Mouse (Mus musculus) neural tube, embryonic 15.5 days (tissue): ENCODE data around the gene Slc16a9. TPM values are rescaled to one million over a fixed set of nuclear protein-coding genes. Genes with fewer than 3 reads are reported as not detected.

Experiments used
- ATAC-seq: fragments of 200-750 bp; cut with Nextera tagmentation; 2 replicates; pipeline ENCODE4 v1.8.0; 2017; ENCODE audit warnings: mild to moderate bottlenecking, moderate TSS enrichment, moderate library complexity; ENCODE audit not compliant: low FRiP score
- H3K27ac ChIP-seq: fragments of 300-500 bp; sonication (generic); replicated peaks from 2 replicates; pipeline ENCODE4 v1.5.1; 2015; ENCODE audit warnings: mild to moderate bottlenecking, inconsistent platforms
- H3K27me3 ChIP-seq: fragments of 300-500 bp; sonication (generic); replicated peaks from 2 replicates; pipeline ENCODE4 v1.6.1; 2015; ENCODE audit warnings: inconsistent platforms
- H3K36me3 ChIP-seq: fragments of 300-500 bp; sonication (generic); 2 replicates; pipeline ENCODE4 v1.6.1; 2015; ENCODE audit warnings: inconsistent platforms
- H3K4me1 ChIP-seq: fragments of 300-500 bp; sonication (generic); 2 replicates; pipeline ENCODE4 v1.6.1; 2015; ENCODE audit warnings: inconsistent platforms
- H3K4me2 ChIP-seq: fragments of 300-500 bp; sonication (generic); 2 replicates; pipeline ENCODE4 v1.6.1; 2015; ENCODE audit warnings: inconsistent platforms, mild to moderate bottlenecking, moderate library complexity
- H3K4me3 ChIP-seq: fragments of 300-500 bp; sonication (generic); replicated peaks from 2 replicates; pipeline ENCODE4 v1.5.1; 2015; ENCODE audit warnings: mild to moderate bottlenecking, inconsistent platforms
- H3K9ac ChIP-seq: fragments of 300-500 bp; sonication (generic); replicated peaks from 2 replicates; pipeline ENCODE4 v1.6.1; 2015; ENCODE audit warnings: mild to moderate bottlenecking, inconsistent platforms
- H3K9me3 ChIP-seq: fragments of 300-500 bp; sonication (generic); replicated peaks from 2 replicates; pipeline ENCODE4 v1.6.1; 2016; ENCODE audit warnings: inconsistent platforms
- WGBS: fragments of 180-500 bp; shearing (Covaris S2); methylation state at CpG from one replicate; pipeline ENCODE4 v1.1.7; 2015; ENCODE audit warnings: mixed read lengths; 5-methylcytosine and 5-hydroxymethylcytosine counted together
- polyA plus RNA-seq: library from polyadenylated mRNA; unstranded; fragments of >200 nt; fragmentation: Nextera tagmentation; extraction: Ambion mirVana; gene quantifications from 2 replicates; pipeline ENCODE4 v1.2.1, GENCODE M21; 2015

The Slc16a9 gene
- polyA plus RNA-seq, 1 experiment from 2014 or later: 1.8 TPM

DNA sequence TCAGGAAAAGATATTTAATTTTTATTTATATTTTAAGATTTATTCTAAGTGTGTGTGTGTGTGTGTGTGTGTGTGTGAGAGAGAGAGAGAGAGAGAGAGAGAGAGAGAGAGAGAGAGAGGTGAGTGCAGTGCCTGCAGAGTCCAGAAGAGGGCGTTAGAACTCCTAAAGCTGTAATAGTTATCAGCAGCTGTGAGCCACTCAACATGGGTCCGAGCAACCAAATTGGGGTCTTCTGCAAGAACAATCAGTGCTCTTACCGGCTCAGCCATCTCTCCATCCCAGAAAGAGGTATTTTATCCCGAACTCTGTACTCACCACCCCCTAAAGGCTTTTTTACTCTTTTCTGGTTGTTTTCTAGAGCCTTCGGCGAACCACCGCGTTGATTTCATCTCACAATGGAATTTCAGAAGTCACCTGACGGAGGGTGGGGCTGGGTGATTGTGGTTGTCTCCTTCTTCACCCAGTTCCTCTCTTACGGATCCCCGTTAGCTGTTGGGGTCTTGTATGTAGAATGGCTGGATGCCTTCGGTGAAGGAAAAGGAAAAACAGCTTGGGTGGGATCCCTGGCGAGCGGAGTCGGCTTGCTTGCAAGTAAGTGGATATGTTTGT is 10.8 kb downstream of the Slc16a9 start:
- H3K27me3 ChIP-seq: no peaks in the 10 kb centered on the region
- no peak overlapping the region for H3K27ac ChIP-seq
- H3K9me3 ChIP-seq: no peaks in the 10 kb centered on the region
- no peak overlapping the region for H3K9ac ChIP-seq
- H3K36me3 ChIP-seq: no peaks in the 10 kb centered on the region
- no peaks in the 10 kb centered on the region for H3K4me1 ChIP-seq
- no peak overlapping the region for H3K4me3 ChIP-seq
- ATAC-seq: no peak
- H3K4me2 ChIP-seq: no peak overlapping the region
- 91% methylated on average over 15 of the region's 15 CpGs for WGBS

DNA sequence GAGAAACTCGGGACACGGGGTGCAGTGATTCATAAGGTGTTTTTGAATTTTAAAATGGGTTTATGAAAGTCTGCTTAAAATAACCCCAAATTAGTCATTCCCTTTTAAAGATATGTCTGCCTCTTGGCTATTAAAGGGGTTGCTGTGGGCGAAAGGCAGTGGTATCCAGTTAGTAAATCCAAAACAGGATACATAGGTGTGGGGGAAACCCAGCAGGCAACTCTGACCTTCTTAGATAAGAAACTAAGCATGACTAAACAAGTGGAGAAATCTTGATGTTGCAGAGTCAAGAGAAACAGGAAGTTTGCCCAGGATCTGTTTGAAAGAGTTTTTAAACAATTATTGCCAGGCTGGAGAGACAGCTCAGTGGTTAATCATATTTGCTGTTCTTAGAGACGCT is 12.1 kb downstream of the Slc16a9 start:
- Histone ChIP-seq H3K9ac (no peak overlapping the region), H3K27ac (no peak overlapping the region), H3K4me1 (no peaks in the 10 kb centered on the region), H3K27me3 (no peaks in the 10 kb centered on the region), H3K4me3 (no peak overlapping the region), H3K9me3 (no peaks in the 10 kb centered on the region), H3K36me3 (no peaks in the 10 kb centered on the region), H3K4me2 (no peak overlapping the region)
- 86% methylated on average over 4 of the region's 4 CpGs for whole genome bisulfite sequencing
- ATAC-seq: no peak

DNA sequence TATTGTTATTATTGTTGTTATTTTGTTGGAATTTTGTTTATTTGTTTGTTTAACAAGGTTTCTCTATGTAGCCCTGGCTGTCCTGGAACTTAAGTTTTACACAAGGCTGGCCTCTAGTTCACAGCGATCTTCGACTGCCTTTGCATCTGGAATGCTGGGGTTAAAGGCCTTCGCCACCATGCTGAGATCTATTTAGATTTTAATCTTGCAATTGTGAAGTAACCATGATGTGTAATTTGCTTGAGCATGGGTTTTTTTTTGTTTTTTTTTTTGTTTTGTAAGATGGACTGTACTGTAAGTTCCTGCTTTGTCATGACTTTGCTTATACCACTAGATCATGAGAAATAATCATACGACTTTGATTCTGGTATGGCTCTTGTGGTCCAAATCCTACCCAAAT is 16.0 kb downstream of the Slc16a9 start:
- no peak for ATAC-seq
- H3K4me2 ChIP-seq: no peak overlapping the region
- no peaks in the 10 kb centered on the region for H3K4me1 ChIP-seq
- no peaks in the 10 kb centered on the region for H3K36me3 ChIP-seq
- H3K27ac ChIP-seq: no peak overlapping the region
- H3K27me3 ChIP-seq: no peaks in the 10 kb centered on the region
- H3K4me3 ChIP-seq: no peak overlapping the region
- no peaks in the 10 kb centered on the region for H3K9me3 ChIP-seq
- H3K9ac ChIP-seq: no peak overlapping the region
- 67% methylated on average over 4 of the region's 4 CpGs for WGBS

DNA sequence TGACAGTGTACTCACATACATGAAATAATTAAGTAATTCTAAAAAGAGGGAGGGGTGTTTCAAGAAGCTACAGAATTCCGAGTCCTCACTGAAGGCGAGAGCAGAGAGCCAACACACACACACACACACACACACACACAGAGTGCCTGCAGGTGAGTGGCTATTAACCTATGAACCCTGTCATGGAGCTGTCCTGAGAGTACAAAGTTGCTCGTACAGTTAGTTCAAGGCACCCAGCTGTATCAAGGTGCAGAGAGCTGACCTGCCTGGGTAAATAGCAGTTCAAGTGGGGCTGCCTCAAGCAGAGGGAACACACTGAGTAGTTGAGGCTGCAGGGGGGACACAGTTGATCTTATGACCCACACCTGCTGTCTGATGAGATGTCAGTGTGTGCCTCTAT is 17.2 kb downstream of the Slc16a9 start:
- WGBS: 91% methylated on average over 3 of the region's 3 CpGs
- ATAC-seq: no peak
- no peak overlapping the region for H3K4me2 ChIP-seq
- no peak overlapping the region for H3K4me3 ChIP-seq
- no peaks in the 10 kb centered on the region for H3K9me3 ChIP-seq
- no peaks in the 10 kb centered on the region for H3K36me3 ChIP-seq
- no peak overlapping the region for H3K9ac ChIP-seq
- H3K27ac ChIP-seq: no peak overlapping the region
- no peaks in the 10 kb centered on the region for H3K4me1 ChIP-seq
- no peaks in the 10 kb centered on the region for H3K27me3 ChIP-seq

DNA sequence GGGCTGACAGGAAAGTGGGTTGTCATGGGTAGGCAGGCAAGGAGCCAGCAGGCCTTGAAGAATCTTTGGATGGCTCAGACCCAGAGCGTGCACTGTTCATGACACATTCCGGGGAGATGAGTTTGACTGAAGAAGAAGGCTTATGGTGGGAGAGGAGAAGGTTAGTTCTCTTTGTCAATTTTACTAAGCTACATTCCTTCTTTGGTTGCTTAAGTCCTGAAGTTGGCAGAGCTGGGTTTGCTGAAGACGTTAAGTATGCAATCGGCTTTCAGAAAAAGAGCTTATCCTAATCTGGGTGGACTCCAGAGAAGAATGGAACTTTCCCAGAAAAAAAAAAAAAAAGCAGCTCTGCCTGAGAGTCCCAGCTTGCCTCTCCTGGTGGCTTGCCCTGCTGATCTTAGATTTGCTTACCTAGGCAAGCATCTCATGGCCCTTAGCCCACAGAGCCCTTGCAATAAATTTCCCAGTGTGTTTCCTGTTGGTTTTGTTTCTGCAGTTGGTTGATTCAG is 18.8 kb downstream of the Slc16a9 start:
- no peaks in the 10 kb centered on the region for H3K27me3 ChIP-seq
- no peak overlapping the region for H3K4me3 ChIP-seq
- H3K9ac ChIP-seq: no peak overlapping the region
- no peak for ATAC-seq
- no peaks in the 10 kb centered on the region for H3K4me1 ChIP-seq
- H3K36me3 ChIP-seq: no peaks in the 10 kb centered on the region
- 82% methylated on average over 4 of the region's 4 CpGs for WGBS
- H3K4me2 ChIP-seq: no peak overlapping the region
- no peaks in the 10 kb centered on the region for H3K9me3 ChIP-seq
- H3K27ac ChIP-seq: no peak overlapping the region

DNA sequence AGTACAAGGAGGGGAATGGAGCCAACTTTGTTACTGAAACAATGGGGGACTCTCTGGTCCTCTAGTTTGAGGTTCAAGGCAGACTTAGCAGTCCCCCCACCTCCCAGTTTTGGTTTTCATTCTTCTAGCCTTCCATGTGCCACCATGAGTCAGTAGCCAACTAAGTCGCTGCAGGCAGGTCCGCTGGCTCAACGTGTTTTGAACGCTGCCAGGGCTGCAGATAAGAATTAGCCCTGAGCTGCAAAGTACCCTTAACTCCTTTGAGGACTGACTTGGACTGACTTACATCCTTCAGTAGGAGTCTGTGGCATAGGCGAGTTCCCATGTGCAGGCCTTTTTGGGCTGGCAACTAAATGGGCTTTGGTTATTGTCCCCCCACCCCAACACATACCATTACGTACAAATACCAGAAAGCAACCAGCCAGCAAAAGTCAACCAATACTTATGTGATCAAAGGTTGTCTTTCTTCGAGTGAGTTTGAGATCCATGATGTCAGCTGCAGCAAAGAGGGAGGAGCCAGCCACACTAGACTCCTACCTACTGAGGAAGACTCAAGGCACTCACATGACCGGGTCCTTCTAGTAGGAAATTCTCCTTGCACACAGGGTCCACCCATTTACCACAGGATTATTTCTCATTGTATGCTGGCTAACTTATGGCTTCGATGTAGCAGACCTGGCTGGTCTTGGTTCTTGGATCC is 19.6 kb downstream of the Slc16a9 start:
- Histone ChIP-seq H3K27me3 (no peaks in the 10 kb centered on the region), H3K4me3 (no peak overlapping the region), H3K9ac (no peak overlapping the region), H3K27ac (no peak overlapping the region), H3K4me1 (no peaks in the 10 kb centered on the region), H3K4me2 (no peak overlapping the region), H3K36me3 (no peaks in the 10 kb centered on the region), H3K9me3 (no peaks in the 10 kb centered on the region)
- WGBS: 91% methylated on average over 9 of the region's 9 CpGs
- ATAC-seq: no peak

DNA sequence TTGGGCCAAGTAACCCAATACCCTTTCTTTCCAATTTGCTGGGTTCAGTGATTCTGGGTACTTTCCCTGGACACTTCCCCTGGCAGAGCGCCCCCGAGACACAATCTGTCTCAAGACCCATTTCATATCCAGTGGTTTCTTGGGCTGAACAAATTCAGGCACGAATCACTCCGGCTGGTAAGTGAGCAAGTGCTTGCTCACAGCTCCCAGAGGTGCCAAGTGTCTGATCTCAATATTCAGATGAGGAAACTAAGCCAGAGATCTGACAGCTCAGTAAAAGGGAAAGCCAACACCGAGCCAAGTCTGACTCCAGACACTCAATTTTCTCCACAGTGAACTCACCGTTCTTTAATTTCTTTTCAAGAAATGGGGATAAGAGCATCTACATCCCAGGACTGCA is 21.6 kb downstream of the Slc16a9 start:
- Histone ChIP-seq H3K4me2 (no peak overlapping the region), H3K4me3 (no peak overlapping the region), H3K4me1 (no peaks in the 10 kb centered on the region), H3K27ac (no peak overlapping the region), H3K27me3 (no peaks in the 10 kb centered on the region), H3K9ac (no peak overlapping the region), H3K36me3 (no peaks in the 10 kb centered on the region), H3K9me3 (no peaks in the 10 kb centered on the region)
- WGBS: 85% methylated on average over 6 of the region's 6 CpGs
- no peak for ATAC-seq

DNA sequence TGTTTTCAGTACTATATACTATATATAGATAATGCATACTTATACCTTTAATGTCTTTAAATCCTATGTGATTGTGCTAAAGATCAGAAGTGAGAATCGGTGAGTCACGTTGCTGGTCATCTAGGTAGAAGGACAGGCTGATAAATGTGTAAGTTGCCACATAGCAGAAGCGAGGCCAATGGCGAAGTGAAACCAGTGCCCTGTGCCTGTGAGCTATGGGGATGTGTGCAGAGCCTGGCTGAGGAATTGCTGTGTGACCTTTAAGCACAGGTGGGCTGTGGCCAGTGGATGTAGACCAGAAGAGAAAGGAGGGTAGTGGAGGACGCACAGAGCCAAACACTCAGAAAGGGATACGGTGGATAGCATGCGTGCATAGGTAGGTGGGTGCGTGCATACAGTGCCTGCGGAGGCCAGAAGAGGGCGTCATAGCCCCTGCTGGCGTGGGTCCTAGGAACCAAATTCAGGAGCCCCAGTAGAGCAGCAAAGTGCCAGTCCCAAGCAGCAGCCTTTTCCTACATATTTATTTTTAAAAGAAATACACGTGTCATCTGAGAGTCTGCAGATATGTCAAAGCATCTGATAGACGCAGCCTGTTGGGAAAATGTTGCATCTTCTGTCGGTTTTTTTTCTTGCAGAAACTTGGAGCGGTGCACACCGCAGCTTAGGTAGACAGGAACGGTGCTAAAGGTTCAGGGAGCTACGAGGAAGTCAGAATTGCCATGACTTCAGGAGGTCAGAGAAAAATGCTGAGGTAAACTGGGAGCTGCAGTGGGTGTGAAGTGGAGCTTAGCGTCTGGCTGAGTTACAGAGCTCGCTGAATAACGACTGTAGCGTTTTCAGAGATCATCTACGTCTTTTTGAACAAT is 23.9 kb downstream of the Slc16a9 start:
- H3K4me2 ChIP-seq: no peak overlapping the region
- no peaks in the 10 kb centered on the region for H3K27me3 ChIP-seq
- no peak overlapping the region for H3K27ac ChIP-seq
- WGBS: 79% methylated on average over 23 of the region's 23 CpGs
- H3K36me3 ChIP-seq: no peaks in the 10 kb centered on the region
- no peaks in the 10 kb centered on the region for H3K9me3 ChIP-seq
- no peak overlapping the region for H3K9ac ChIP-seq
- no peak overlapping the region for H3K4me3 ChIP-seq
- H3K4me1 ChIP-seq: no peaks in the 10 kb centered on the region
- ATAC-seq: no peak

DNA sequence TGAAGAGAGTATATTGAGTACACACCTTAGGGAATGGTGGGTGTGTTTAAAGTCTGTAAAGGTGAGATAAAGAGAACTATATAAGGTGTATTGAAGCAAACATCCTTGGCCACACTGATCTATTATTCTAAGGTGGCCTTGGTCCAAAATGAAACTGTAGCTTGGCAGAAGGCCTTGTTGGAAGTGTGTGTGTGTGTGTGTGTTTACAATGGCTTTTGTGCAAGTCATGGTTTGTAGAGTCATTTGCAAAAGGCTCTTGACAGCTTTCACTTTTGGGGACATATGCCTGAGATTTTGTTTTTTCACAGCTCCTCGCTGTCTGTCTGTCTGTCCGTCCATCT is 24.5 kb downstream of the Slc16a9 start:
- H3K36me3 ChIP-seq: no peaks in the 10 kb centered on the region
- no peak for ATAC-seq
- no peak overlapping the region for H3K27ac ChIP-seq
- H3K27me3 ChIP-seq: no peaks in the 10 kb centered on the region
- no peaks in the 10 kb centered on the region for H3K9me3 ChIP-seq
- WGBS: 98% methylated on average over 2 of the region's 2 CpGs
- no peak overlapping the region for H3K9ac ChIP-seq
- H3K4me1 ChIP-seq: no peaks in the 10 kb centered on the region
- no peak overlapping the region for H3K4me3 ChIP-seq
- H3K4me2 ChIP-seq: no peak overlapping the region

DNA sequence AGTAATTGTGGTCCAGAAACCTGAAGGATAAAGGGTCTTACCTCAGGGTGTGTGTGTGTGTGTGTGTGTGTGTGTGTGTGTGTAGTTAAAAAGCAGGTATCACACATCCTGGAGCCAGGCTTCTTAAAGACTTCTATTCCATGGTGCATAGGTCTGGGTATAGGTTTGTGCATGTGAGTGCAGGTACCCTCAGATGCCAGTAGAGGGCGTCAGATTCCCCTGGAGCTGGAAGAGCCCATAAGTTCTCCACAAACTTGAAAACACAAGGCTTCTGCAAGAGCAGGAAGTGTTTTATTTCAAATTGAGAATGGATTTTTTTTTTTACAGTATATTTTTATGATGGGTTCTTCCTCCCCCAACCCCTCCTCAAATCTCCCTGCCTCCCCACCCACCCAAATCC is 31.8 kb downstream of the Slc16a9 start:
- no peak overlapping the region for H3K9ac ChIP-seq
- no peaks in the 10 kb centered on the region for H3K4me1 ChIP-seq
- no peaks in the 10 kb centered on the region for H3K27me3 ChIP-seq
- H3K27ac ChIP-seq: no peak overlapping the region
- WGBS: 79% methylated on average over 1 of the region's 1 CpGs
- H3K4me3 ChIP-seq: no peak overlapping the region
- no peak for ATAC-seq
- no peaks in the 10 kb centered on the region for H3K36me3 ChIP-seq
- H3K4me2 ChIP-seq: no peak overlapping the region
- no peaks in the 10 kb centered on the region for H3K9me3 ChIP-seq

DNA sequence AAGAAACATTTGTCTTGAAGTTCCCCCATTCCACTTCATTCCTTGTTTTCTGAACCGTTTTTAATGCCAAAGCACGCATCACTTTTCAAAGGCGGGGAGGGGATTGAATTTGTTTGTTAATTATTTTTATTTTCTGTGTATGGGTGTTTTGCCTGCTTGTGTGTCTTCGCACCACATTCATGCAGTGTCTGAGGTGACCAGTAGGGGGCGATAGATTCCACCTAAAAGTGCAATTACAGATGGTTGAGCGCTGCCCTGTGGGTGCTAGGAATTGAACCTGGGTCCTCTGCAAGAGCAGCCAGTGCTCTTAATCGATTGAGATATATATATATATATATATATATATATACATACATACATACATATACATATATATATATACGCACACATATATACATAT is 34.4 kb downstream of the Slc16a9 start:
- Histone ChIP-seq H3K9ac (no peak overlapping the region), H3K4me3 (no peak overlapping the region), H3K9me3 (no peaks in the 10 kb centered on the region), H3K27ac (no peak overlapping the region), H3K4me2 (no peak overlapping the region), H3K4me1 (no peaks in the 10 kb centered on the region), H3K36me3 (no peaks in the 10 kb centered on the region), H3K27me3 (no peaks in the 10 kb centered on the region)
- no peak for ATAC-seq
- WGBS: 84% methylated on average over 8 of the region's 8 CpGs

DNA sequence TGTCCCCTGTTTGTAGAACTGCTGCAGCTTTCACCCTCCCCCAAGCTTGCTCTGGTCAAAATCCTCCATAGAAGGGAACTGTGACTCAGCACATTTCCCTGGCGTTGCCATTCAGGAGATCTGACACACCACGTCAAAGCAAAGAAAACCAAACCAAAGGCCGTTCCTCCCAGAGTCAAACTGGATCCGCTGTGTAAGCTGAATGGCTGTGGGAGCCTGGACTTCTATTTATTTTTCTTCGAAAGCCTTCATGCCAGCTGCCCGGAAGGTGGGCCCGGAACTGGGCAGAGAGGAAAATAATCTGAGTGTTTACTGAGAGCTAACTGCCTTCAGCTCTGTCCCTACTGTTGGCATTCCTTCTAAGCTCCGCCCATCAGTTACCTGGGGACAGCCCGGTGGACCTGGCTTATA is 42.9 kb downstream of the Slc16a9 start:
- ATAC-seq: no peak
- 45% methylated on average over 9 of the region's 9 CpGs for WGBS
- no peak overlapping the region for H3K9ac ChIP-seq
- H3K4me3 ChIP-seq: no peak overlapping the region
- no peaks in the 10 kb centered on the region for H3K27me3 ChIP-seq
- no peaks in the 10 kb centered on the region for H3K9me3 ChIP-seq
- H3K4me1 ChIP-seq: peaks cover 20% of the 10 kb centered on the region
- no peak overlapping the region for H3K27ac ChIP-seq
- H3K4me2 ChIP-seq: no peak overlapping the region
- no peaks in the 10 kb centered on the region for H3K36me3 ChIP-seq
